Mouse (Mus musculus) skeletal muscle tissue, adult 2 months (tissue): ENCODE results near the gene Arnt2.

ENCODE experiments used
- DNase-seq: peaks from one replicate; pipeline ENCODE4 v3.0.0-alpha.2; 2012; ENCODE audit warnings: low read depth, low spot score

Arnt2 gene

GRCm38 (mm10) chr7:84287226-84287587 lies 122.8 kb downstream of the Arnt2 start:
- DNase-seq, result no peak

DNA sequence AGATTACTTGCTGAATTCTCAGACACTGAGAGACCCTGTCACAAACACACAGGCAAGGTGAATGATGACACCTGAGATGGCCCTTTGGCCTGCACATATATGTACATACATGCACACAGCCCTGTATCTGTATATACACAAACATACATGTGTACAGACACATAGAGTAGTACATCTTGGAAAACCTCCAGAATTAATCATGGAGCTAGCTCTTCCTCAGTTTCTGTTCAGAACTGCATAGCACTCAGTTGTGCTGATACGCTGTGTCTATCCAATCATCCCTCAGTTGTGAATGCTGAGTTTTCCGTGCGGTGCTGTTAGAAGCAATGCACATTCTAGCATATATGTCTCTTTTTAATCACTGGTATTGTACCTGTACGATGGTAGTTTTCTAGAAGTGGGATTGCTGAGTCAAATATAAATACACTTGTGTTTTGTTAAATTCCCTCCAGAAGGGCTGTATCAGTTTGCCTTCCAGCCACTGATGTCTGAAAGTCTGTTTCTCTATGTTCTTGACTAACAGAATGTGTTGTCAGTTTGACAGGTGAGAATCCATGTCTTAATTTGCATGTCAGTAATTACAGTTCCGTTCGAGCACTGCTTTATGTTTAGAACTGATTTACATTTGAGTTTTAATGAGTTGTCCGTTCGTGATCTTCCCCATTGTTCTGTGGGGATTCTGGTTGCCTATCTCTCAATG lies 123.3 kb downstream of the Arnt2 start:
- DNase-seq, result no peak

DNA sequence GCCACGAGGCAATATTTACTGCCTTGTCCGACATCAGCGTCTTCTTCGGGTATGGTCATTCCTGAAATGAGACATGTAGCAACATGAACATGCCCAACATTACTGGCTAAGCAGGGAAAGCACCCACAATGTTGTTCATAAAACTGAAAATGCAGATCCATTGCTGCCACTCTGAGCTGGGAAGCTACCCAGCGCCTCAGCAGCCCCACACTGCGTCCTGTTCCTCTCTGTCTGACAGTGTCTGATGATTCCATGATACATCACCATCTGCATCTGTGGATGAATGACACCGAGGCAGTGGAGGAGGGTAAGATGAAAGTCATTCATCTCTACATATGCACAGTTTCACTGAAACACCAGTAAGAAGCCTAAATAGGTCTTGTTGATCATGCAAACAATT lies 124.2 kb downstream of the Arnt2 start:
- DNase-seq, result no peak

GRCm38 (mm10) chr7:84284974-84285373 lies 125.0 kb downstream of the Arnt2 start:
- DNase-seq, result no peak

DNA sequence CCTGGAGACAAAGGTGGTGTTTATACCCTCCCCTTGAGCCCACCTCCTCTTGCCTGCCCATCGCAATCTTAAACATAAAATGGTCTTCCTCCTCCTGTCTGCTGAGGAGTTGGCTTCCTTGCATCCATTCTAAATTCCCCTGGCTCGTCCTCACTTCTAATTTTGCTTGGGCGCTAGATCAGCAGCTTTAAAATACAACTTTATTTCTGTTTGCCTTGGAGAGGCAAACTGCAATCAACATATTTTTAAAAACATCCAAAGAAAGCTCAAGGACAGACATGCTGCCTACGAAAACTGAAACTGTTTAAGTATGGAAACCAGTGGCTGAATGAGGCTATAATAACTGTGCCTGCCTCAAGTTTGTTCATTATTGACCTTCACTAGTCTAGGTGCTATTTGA lies 127.7 kb downstream of the Arnt2 start:
- no peak for DNase-seq

GRCm38 (mm10) chr7:84279231-84279630 lies 130.7 kb downstream of the Arnt2 start:
- no peak for DNase-seq

DNA sequence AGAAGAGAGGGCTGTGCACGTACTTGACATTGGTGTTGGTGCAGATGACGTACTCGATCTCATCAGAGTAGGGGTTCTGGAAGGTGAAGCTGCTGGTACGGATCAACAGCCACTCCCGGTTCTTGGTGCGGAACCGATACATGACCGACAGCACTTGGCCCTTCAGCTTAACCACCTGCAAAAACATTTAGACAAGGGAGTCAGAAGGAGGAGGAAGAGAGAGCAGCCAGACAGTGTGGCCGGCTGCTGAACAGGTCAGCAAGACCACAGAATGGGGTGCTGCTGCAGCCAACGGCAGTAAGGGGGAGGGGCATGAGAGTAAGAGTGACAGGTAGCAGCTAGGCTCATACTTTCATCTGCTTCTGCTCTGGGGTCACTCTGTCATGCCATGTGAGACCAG lies 134.7 kb downstream of the Arnt2 start:
- no peak for DNase-seq

- DNase-seq, result no peak
Observed at GRCm38 (mm10) chr7:84273930-84274329, 136.0 kb downstream of the Arnt2 start.

DNA sequence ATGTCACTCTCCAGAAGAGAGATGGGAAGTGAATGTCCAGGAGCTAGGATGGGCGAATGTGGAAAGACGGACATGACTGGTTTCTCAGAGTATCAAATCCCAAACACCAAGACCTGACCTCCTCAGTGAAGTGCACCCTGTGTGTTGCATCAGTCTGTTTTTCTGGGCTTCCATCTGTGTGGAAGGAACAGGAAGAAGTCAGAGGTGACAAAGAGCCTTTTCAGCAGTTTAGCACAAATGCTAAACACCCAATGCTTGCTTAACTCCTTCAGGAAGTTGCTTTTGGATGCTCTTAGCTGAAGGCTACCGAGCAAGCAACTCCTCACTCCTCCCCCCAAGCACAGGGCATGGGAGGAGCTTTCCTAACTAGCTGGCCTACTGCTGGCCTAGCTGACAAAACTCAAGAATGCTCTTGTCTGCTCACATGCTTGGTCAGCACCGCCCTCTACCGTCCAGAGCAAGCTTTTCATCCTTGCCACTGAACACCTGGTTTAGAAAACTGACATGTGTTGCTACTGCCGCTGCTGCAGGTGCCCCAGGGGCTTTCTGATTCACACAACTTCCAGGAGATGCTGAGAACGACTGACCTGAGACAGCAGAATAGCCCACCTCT lies 137.7 kb downstream of the Arnt2 start:
- peak; percentile 72 for DNase-seq

- DNase-seq, result no peak
Observed at GRCm38 (mm10) chr7:84271429-84271828, 138.5 kb downstream of the Arnt2 start.

DNA sequence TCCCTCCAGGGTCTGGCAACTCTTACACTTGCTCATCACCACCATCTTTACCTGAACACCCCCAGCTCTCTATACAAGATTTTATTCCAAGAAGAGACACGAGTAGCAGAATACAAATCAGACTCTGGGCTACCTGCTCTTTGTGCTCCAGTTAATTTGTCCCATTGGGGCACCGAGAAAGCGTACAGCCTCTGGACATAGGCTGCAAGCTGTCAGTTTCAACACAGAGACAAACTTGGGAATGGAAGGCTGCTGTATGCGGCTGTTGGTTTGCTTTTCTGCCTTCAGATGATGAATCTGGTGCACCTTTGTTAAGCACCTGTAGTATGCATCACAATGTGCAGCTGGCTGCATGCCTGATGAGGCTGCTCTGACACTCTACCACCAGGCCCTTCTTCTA lies 146.5 kb downstream of the Arnt2 start:
- DNase-seq, result no peak

DNA sequence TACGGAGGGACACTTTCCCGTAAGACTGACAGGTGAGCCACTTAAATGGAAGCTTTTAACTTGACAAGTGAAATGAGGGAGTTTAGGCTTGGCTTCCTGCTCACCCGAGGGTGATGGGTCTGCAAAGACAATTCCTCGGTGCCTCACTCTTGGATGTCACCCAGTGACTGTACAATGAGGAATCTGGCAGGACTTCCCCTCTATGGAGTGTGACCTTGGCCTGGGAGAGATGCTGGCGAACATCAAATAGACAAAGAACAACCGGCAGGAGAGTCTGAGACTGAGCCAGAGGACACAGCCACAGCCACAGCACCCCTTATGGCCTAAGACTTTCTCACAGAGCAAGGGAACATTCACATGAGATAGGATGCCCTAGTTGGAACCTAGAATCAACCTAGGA lies 148.6 kb downstream of the Arnt2 start:
- no peak for DNase-seq

DNA sequence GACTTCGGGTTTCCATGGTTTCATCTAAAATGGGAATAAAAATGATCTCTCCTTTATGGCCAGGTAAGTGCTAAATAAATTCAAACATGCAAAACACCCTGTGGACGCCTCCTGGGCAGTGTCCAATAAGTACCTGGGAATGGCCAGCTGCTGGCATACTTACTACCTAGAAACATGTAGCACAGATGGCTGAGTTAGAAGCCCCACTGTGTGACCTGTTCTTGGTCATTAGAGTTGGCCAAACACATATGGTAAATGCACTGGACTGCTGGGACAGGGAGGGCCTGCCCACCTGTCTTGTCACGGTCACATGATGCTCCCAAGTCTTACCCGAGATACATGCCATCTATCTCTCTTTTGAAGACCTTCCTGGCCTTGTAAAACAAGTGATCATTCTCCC lies 149.6 kb downstream of the Arnt2 start:
- no peak for DNase-seq

- DNase-seq, result no peak
Observed at GRCm38 (mm10) chr7:84259309-84259985, 150.5 kb downstream of the Arnt2 start.

- no peak for DNase-seq
Observed at GRCm38 (mm10) chr7:84256661-84257060, 153.3 kb downstream of the Arnt2 start.

DNA sequence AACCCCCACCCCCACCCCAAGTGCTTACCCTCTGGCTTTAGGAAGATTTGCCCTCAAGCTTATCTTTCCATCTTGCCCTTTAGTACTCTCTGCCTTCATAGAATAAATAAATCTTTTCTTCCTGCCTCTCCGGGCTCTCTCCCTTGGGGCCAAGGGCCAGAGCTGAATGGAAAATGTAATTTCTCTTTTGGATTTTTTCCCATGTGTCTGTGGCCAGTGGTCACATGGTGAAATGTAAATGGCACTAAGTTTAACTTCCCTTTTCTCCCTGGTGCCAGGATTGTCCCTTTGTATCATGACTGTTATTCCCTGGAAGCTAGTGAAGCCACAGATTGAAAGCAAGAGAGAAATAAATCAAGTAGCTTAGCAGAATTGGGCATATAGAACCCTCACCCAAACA lies 153.7 kb downstream of the Arnt2 start:
- DNase-seq, result no peak

- no peak for DNase-seq
Observed at GRCm38 (mm10) chr7:84254916-84255315, 155.1 kb downstream of the Arnt2 start.

GRCm38 (mm10) chr7:84254311-84254710 lies 155.7 kb downstream of the Arnt2 start:
- no peak for DNase-seq

- no peak for DNase-seq
Observed at GRCm38 (mm10) chr7:84251667-84252066, 158.3 kb downstream of the Arnt2 start.

DNA sequence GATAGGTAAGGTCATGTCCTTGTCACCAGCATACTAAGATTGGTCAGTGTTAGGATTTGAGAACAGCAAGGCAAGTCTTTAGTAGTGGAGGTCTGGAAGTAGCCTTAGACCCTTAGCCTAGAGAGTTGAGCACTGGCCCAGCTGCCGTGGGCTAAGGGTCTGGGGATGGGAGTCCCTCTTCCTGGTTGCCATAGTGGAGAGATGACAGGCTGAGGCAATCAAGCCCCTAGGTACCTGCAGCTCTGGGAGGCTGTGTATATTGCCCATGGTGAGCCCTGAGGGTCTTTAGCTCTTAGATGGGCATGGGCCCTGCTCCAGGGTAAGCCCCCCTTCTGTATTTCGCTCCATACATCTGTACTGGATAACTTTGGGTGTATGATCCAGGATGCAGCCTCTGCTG lies 159.2 kb downstream of the Arnt2 start:
- DNase-seq, result no peak

- no peak for DNase-seq
Observed at GRCm38 (mm10) chr7:84249951-84250350, 160.0 kb downstream of the Arnt2 start.

GRCm38 (mm10) chr7:84249381-84249780 lies 160.6 kb downstream of the Arnt2 start:
- DNase-seq, result no peak
